Mouse (Mus musculus): Measurements from ENCODE around the gene Idh3a.
"Not testable (repeated sequence)": the region's sequence is repeated elsewhere in the genome, so short reads cannot be mapped to it uniquely, and the experiment has no call there.

Idh3a gene

GRCm38 (mm10) chr9:54587863-54588262 is 1.7 kb downstream of the Idh3a start:
- no peak for DNase-seq (ENCODE audit: low spot score)

DNA sequence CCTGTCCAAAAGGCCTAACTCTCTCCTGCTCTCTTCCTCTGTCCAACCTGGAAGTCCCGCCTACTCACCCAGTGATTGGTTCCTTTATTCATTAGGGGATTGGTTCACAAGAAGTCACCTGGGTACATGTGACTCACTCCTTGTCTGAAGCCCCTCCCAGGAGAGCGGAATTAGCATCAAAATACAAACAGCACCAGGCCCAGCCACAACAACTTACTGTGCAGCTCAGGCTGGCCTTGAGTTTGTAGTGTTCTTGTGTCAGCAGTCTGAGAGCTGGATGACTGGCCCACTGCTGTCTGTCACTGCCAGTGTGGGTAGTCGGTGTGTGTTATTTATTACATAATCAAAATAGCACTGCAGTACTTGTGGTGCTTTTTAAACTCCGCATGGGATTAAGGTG is 7.5 kb downstream of the Idh3a start:
- not testable (repeated sequence) for DNase-seq (ENCODE audit: low spot score)

DNA sequence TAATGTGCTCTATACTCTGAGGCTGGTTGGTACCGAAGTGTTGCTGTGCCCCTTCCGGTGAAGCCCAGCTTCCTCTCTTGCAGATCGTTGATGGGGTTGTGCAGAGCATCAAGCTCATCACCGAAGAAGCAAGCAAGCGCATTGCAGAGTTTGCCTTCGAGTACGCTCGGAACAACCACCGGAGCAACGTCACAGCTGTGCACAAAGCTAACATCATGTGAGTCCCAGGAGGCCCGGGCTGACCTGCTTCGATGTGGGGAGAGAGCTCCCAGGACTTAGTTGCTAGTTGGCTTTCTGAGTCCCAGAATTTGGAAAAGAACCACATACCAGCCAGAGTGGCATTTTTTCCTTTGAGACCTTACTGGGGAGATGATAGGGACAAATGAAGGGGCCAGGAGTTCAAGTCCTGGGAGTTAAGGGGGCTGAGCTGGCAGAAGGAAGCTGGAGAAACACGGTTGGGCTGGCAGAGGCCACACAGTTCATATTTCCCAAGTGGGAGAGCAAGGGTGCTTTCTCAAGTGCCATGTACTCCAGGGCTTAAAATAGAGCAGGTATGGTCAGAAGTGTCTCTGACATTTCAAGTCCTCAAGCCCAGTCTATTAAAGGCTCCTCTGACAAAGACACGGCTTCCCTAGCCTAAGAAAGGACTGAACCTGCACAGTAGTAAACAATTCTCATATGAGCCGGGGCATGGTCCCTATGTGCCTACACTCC is 10.8 kb downstream of the Idh3a start:
- DNase-seq (ENCODE audit: low spot score) = no peak

DNA sequence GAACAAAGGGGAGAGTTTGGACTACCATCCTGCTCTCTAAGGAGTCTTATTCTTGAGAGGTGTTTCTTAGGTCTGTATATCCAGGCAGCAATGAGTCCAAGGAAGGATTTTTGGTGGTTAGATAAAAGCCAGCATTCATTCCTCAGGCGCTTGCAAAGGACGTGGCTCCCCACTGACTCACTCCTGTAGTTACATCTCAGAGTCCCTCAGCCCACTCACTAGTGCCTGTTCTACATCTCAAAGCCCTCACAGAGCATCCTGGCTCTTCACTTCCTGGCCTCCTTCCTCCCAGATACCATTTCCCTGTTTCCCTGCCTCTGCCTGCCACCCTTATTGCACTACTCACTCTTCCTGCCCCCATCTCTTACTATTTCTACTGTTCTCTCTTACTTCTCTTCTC is 16.3 kb downstream of the Idh3a start:
- no peak for DNase-seq (ENCODE audit: low spot score)

DNA sequence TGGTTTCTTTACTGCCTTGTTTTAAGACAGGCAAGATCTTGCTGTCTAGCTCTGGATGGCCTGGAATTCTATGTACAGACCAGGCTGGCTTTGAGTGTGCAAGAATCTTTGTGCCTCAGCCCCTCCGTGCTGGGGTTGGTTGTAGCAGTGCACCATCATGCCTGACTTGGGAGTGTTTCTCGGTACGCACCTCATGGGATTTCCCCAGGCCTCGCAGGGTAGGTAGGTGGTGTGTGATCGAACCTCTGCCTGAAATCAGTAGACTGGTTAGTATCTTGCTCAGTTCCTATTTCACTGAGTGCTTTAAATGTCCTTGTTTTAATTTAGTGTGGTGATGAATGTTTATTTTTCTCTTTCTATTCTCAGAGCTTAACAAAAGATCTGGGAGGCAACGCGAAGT is 16.8 kb downstream of the Idh3a start:
- DNase-seq (ENCODE audit: low spot score) = no peak

DNA sequence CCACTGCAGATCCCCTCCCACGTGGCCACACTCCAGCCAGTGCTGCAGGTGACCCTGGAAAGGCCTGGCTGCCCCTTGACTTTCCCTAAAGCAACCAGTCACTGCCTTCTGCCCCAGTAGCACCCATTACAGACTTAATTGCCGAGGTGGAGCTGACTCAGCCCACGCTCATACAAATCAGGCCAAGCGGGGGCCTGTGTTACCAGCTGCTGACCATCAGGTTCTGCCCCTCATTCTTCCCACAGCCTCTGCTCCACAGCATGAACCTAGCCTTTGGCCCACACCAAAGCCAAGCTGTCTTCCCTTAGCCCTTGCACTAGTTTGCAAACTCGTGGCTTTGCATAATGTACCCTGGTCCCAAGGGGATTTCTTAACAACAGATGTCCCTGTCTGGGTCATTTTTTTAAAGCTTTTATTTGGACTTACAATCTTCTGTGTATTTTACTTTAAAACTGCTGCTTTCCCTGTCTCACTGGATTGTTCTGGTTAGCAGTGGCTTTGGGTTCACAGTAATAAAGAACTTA is 18.1 kb downstream of the Idh3a start:
- no peak for DNase-seq (ENCODE audit: low spot score)

GRCm38 (mm10) chr9:54604886-54605285 is 18.8 kb downstream of the Idh3a start:
- peak; percentile 22 for DNase-seq (ENCODE audit: low spot score)

GRCm38 (mm10) chr9:54612781-54613191 is 26.7 kb downstream of the Idh3a start:
- DNase-seq (ENCODE audit: low spot score) = no peak

DNA sequence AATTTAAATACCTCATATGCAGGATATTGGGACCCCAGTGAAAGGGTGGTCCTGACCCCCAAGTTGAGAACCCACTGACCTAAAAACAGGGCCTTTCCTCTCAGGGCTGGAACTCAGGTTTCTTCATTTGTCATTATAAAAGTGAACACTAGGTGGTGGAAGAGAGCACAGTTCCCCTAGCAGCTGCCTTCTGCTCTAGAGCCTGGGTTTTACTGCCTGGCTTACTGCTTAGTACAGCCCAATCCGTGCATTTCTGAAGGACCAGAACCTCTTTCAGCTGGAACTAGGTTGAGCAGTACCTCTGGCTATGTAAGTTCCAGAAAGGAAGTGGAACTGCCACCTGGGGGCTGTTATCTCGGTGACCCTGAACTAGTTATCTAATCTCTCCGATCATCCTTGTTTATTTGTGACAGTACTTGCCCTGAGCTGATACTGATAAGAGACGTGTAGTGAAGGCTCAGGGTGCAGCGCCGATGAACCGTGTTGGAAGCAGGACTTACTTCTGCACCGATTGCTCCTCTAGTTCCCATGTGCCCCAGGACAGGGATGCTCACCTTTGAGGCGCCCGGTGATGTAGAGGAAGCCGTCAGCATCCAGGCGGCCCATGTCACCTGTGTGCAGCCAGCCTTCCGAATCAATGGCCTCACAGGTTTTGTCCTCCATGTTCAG is 28.2 kb downstream of the Idh3a start:
- DNase-seq (ENCODE audit: low spot score) = no peak

DNA sequence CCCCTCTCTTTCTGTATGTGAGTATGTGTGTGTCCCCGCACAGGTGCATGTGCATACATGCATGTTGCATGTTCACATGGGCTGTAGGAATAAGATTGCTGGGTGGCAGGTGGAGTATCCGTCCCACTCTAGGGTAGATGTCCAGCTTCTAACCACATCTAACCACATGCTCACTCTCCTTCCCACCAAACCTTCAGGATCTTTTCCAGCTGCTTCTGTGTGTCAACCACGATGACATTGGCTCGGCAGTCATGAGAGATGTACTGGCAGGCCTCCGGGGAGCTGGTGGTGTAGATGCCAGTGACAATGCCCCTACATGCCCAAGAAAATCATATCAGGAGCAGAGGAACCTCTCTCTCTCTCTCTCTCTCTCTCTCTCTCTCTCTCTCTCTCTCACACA is 41.1 kb downstream of the Idh3a start:
- DNase-seq (ENCODE audit: low spot score) = no peak

DNA sequence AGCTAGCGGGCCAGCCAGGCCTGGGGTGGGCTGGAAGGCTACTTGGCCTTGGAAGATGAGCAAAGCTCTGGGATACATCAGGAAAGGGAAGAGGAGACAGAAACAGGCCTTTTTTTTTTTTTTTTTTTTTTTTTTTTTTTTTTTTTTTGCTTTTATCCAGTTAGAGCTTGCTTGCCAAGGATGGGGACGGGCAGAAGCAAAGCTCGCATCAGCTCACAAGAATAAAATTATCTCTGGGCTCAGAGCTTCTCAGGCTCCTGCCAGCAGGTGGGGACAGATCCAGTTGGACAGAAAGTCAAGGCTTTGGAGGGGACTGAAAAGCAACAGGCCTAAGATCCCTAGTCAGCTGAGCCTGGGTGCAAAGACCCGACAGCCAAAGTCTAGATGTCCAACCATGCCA is 42.6 kb downstream of the Idh3a start:
- no peak for DNase-seq (ENCODE audit: low spot score)

DNA sequence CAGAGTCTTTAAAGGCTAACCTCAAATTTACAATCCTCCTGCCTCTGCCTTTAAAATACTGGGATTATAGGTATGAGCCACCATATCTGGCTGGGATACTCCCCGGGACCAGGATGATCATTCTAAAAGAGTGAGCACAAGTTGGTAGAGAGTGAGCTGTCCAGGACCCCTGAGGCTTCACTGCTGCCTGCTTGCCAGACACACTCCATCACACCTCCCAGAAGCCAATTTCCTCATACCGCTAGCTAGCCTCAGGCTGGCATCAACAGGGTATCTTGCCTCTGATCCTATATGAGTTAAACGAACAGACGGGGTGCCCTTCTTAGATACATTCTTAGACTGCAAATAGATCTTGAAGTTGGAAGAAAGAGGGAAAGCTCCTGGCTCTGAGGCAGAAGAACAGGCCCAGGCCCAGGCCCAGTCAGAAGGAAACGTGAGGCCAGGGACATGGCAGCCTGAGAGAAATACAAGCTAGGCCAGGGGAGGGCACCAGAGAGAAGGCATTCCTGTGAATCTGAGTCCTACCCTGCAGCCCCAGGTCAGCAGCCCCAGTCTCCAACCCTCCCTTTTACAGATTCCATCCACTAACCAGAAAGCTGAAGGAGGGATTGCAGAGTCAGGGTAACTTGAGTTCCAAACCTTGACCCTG is 43.6 kb downstream of the Idh3a start:
- DNase-seq (ENCODE audit: low spot score) = no peak

GRCm38 (mm10) chr9:54630905-54631304 is 44.8 kb downstream of the Idh3a start:
- no peak for DNase-seq (ENCODE audit: low spot score)

DNA sequence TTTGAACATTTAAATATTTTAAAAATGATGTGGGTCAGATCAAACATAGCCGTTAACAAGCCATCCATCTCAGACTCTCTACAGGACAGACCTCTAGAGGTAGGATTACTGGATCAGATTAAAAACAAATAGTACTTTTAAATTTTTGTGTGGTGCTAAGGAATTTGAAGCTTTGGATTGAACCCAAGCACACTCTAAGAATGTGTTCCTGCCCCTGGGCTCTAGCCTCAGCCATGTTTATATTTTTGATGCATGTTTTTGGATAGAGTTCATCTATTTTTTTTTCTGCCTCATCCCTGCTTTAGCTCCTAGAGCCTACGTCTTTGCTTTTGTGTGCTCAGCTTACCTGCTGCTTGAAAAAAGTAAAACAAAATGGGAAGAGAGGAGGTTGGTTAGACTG is 47.3 kb downstream of the Idh3a start:
- DNase-seq (ENCODE audit: low spot score) = no peak

- DNase-seq (ENCODE audit: low spot score) = no peak
Measured at GRCm38 (mm10) chr9:54637510-54638314, 51.6 kb downstream of the Idh3a start.

DNA sequence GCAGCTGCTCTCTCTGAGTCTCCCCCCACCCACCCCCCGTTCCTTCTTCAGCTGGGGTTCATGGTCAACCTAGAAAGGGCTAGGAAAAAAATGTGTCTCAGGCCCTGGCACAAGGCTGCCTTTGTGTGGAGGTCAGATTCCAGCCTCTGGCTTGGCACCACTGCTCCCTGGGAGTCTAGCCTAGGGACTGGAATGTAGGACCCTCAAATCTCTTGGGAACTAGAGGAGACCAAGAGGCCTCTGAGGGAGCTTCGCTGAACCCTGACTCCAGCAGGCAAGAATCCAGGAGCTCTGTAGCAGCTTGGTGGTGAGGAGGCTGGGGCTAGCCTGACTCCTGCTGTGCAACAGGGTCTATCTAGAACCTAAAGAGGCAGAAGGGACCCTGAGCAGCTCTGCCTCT is 53.1 kb downstream of the Idh3a start:
- no peak for DNase-seq (ENCODE audit: low spot score)

- DNase-seq (ENCODE audit: low spot score) = no peak
Measured at GRCm38 (mm10) chr9:54641548-54641947, 55.4 kb downstream of the Idh3a start.

DNA sequence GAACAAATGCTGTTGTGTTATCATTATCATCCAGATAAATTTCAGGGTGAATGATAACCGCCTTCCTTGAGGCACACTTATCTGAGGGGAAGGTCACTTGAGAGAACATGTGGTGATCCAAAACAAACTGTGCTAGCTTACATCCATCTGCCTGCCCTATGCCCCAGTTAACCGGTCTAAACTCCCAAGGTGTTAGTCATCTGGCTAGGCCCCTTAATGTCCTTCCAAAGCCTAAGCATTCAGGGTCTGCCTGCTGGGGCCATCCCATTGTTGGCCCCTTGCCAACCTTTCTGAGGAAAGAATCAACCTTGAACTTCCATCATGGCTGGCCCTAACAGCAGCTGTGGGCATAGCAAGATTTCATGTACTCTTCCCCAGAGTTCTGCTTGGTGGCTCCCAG is 56.0 kb downstream of the Idh3a start:
- DNase-seq (ENCODE audit: low spot score) = no peak

GRCm38 (mm10) chr9:54642556-54642955 is 56.4 kb downstream of the Idh3a start:
- no peak for DNase-seq (ENCODE audit: low spot score)

DNA sequence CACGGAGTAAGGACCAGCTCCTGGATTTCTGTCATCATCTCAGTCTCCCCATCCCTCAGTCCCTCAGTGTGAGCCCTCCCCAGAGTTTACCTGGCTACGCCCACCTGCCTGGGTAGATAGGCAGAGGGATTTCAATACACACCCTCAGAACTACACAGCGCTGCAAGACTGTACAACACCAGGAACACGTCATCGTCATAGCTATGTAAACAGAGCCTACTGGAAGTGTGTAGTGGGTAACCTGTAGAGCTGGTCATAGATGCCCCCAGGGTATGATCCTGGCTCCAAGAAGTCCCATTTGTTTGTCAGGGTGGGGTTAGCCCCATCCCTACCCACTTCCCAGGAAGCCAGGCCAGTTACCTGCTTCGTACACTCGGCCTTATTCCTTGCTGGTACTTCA is 57.0 kb downstream of the Idh3a start:
- no peak for DNase-seq (ENCODE audit: low spot score)

DNA sequence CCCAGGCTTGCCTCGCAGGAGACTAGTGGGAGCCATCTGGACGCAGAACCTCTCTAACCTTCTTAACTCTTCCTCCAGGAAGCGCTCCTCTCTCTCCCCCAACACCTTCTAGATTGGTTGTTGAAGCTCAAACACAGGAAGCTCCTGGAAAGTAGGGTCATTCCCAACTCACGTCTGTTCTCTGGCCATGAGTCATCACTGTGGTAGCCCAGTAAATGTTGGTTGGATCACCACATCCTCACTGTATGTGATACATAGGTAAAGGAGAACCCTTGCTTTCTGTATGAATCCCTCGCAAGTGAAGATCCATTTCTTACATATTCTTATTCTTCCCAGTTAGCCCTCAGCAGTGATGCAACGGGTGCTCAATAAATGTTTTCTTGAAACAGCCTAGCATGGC is 59.4 kb downstream of the Idh3a start:
- no peak for DNase-seq (ENCODE audit: low spot score)

GRCm38 (mm10) chr9:54646252-54646651 is 60.1 kb downstream of the Idh3a start:
- no peak for DNase-seq (ENCODE audit: low spot score)

Measured in spleen, adult 12 weeks (tissue).